ENCODE assay signal across 20 mouse cellular contexts in genomic region chr6:126484887-126485286, GRCm38 (mm10). TPM values are rescaled to one million over a fixed set of nuclear protein-coding genes. Genes with fewer than 3 reads are reported as not detected.
A peak's percentile ranks its signal among the peaks of the same experiment; 100 is the strongest.
DNase-seq lines count a peak whose midpoint lies in the region; ATAC-seq lines count a peak whose summit lies in the region.
"Had no signal": no experiment of that assay in that cellular context is flagged by ENCODE, and none has a peak within 500 bp of the region (broad histone marks: within the 10 kb centered on the region; RNA-seq: fewer than 3 reads in every experiment).

No protein-coding gene starts in this region.

- no peaks in the 10 kb centered on the region for H3K4me1 ChIP-seq in midbrain, embryonic 11.5 days (ENCODE audit: control insufficient read depth, insufficient read depth, low read length)
- H3K4me1 ChIP-seq in midbrain, embryonic 14.5 days (ENCODE audit: control insufficient read depth, insufficient read depth, low read length), result no peaks in the 10 kb centered on the region
- H3K4me1 ChIP-seq in embryonic facial prominence, embryonic 10.5 days, result peaks cover 15% of the 10 kb centered on the region
- H3K4me1 ChIP-seq: hindbrain, embryonic 12.5 days; neural tube, embryonic 13.5 days had no signal

- H3K36me3 ChIP-seq in midbrain, embryonic 11.5 days (ENCODE audit: control insufficient read depth, insufficient read depth, low read length), result no peaks in the 10 kb centered on the region
- no peaks in the 10 kb centered on the region for H3K36me3 ChIP-seq in midbrain, embryonic 14.5 days (ENCODE audit: control insufficient read depth, insufficient read depth, low read length)
- H3K36me3 ChIP-seq in embryonic facial prominence, embryonic 10.5 days (replicated peaks), result no peaks in the 10 kb centered on the region
- H3K36me3 ChIP-seq: G1E; hindbrain, embryonic 12.5 days; neural tube, embryonic 13.5 days had no signal

- H3K27me3 ChIP-seq in midbrain, embryonic 11.5 days (ENCODE audit: control insufficient read depth, insufficient read depth, low read length), result no peaks in the 10 kb centered on the region
- H3K27me3 ChIP-seq in midbrain, embryonic 14.5 days (ENCODE audit: control insufficient read depth, insufficient read depth, low read length), result no peaks in the 10 kb centered on the region
- H3K27me3 ChIP-seq in embryonic facial prominence, embryonic 10.5 days (replicated peaks; ENCODE audit: low read depth, poor library complexity, severe bottlenecking), result 0 out of 2 replicates have a peak, but pooled peaks cover under 1% of the 10 kb centered on the region
- H3K27me3 ChIP-seq: hindbrain, embryonic 12.5 days; neural tube, embryonic 13.5 days had no signal

- 60% methylated on average over 4 of the region's 4 CpGs for WGBS in midbrain, embryonic 11.5 days
- WGBS in midbrain, embryonic 14.5 days, result 58% methylated on average over 4 of the region's 4 CpGs
- WGBS in embryonic facial prominence, embryonic 10.5 days, result 40% methylated on average over 4 of the region's 4 CpGs

- 0 out of 2 replicates have a peak overlapping the region, but pooled peaks have one; percentile 9 for H3K9ac ChIP-seq in midbrain, embryonic 11.5 days (ENCODE audit: low read length)
- no peak overlapping the region for H3K9ac ChIP-seq in midbrain, embryonic 14.5 days (replicated peaks; ENCODE audit: low read length)
- H3K9ac ChIP-seq: hindbrain, embryonic 12.5 days; liver, postnatal 0 days; neural tube, embryonic 13.5 days had no signal

- no peak overlapping the region for H3K4me3 ChIP-seq in midbrain, embryonic 11.5 days (ENCODE audit: low read depth, low read length)
- no peak overlapping the region for H3K4me3 ChIP-seq in midbrain, embryonic 14.5 days (replicated peaks; ENCODE audit: low read depth, low read length)
- no peak overlapping the region for H3K4me3 ChIP-seq in embryonic facial prominence, embryonic 10.5 days
- H3K4me3 ChIP-seq: hindbrain, embryonic 12.5 days; neural tube, embryonic 13.5 days had no signal

- peak; percentile 5 for DNase-seq in heart, adult 11 months
- DNase-seq in heart, postnatal 4 days, result no peak
- DNase-seq in midbrain, embryonic 11.5 days (ENCODE audit: low spot score, missing footprints), result no peak
- no peak for DNase-seq in midbrain, embryonic 14.5 days
- no peak for DNase-seq in embryonic facial prominence, embryonic 10.5 days (ENCODE audit: low spot score)
- DNase-seq in frontal cortex, postnatal 10 days (ENCODE audit: low spot score in 2 of 2), result no peak
- DNase-seq in left cerebral cortex, adult 8-10 months (ENCODE audit: low spot score in 2 of 2), result no peak
- DNase-seq: cerebellum, adult 11 months; cerebellum, postnatal 25 days; kidney, adult 9 months; liver; liver, postnatal 0 days; right cerebral cortex, postnatal 14 days had no signal

- no peak overlapping the region for H3K27ac ChIP-seq in midbrain, embryonic 11.5 days (ENCODE audit: low read depth, low read length)
- H3K27ac ChIP-seq in midbrain, embryonic 14.5 days (replicated peaks; ENCODE audit: low read depth, low read length), result no peak overlapping the region
- peak overlapping the region; percentile 10; the same call in 1 of the 2 replicates for H3K27ac ChIP-seq in embryonic facial prominence, embryonic 10.5 days (replicated peaks)
- H3K27ac ChIP-seq: hindbrain, embryonic 12.5 days; neural tube, embryonic 13.5 days had no signal

- no peaks in the 10 kb centered on the region for H3K9me3 ChIP-seq in midbrain, embryonic 11.5 days (ENCODE audit: control insufficient read depth, low read length)
- no peaks in the 10 kb centered on the region for H3K9me3 ChIP-seq in midbrain, embryonic 14.5 days (ENCODE audit: control insufficient read depth, low read length)
- H3K9me3 ChIP-seq in embryonic facial prominence, embryonic 10.5 days, result no peaks in the 10 kb centered on the region
- H3K9me3 ChIP-seq: hindbrain, embryonic 12.5 days; neural tube, embryonic 13.5 days had no signal

- no peak overlapping the region for H3K4me2 ChIP-seq in midbrain, embryonic 11.5 days
- no peak overlapping the region for H3K4me2 ChIP-seq in midbrain, embryonic 14.5 days (ENCODE audit: low read length)
- H3K4me2 ChIP-seq: hindbrain, embryonic 12.5 days; neural tube, embryonic 13.5 days had no signal

- no peak for ATAC-seq in midbrain, embryonic 11.5 days (ENCODE audit: low FRiP score)
- ATAC-seq in midbrain, embryonic 14.5 days (ENCODE audit: low FRiP score, low TSS enrichment), result no peak
- ATAC-seq: CD4-positive, CD25-positive, alpha-beta regulatory T cell, adult 4 months; forebrain, embryonic 16.5 days; liver, postnatal 0 days had no signal

RNA-seq across cellular contexts. Expression of gene Kcna5, which starts 50.3 kb away (rescaled TPM):
- 10 to 100 TPM; 10.6 to 12.0 TPM for total RNA-seq in heart, postnatal 4 days (2021)
- polyA plus RNA-seq in midbrain, embryonic 11.5 days (2014; fragmentation: Nextera tagmentation; extraction: Ambion mirVana), result 3.8 and 4.5 TPM in 2 replicates
- 2.6 and 3.5 TPM in 2 replicates for polyA plus RNA-seq in midbrain, embryonic 14.5 days (2014; fragmentation: Nextera tagmentation; extraction: Ambion mirVana)
- polyA plus RNA-seq in embryonic facial prominence, embryonic 10.5 days (2016; fragmentation: Nextera tagmentation; extraction: Ambion mirVana), result 3.6 and 4.0 TPM in 2 replicates
- total RNA-seq in left cerebral cortex, adult 8-10 months (2022), result 1 to 10 TPM; 9.0 to 10.0 (median 9.2) TPM
- total RNA-seq: G1E; granulocyte monocyte progenitor cell, adult 5-6 weeks; megakaryocyte-erythroid progenitor cell, adult 5-6 weeks had no signal
- polyA plus RNA-seq: CD4-positive, CD25-positive, alpha-beta regulatory T cell, adult 4 months; G1E had no signal
